Mouse (Mus musculus): ENCODE results near the gene Acot13. TPM values are rescaled to one million over a fixed set of nuclear protein-coding genes. Genes with fewer than 3 reads are reported as not detected.

Acot13 gene
- polyA plus RNA-seq (2014; fragmentation: Nextera tagmentation; extraction: Ambion mirVana), result 40.3 and 46.3 TPM in 2 replicates

DNA sequence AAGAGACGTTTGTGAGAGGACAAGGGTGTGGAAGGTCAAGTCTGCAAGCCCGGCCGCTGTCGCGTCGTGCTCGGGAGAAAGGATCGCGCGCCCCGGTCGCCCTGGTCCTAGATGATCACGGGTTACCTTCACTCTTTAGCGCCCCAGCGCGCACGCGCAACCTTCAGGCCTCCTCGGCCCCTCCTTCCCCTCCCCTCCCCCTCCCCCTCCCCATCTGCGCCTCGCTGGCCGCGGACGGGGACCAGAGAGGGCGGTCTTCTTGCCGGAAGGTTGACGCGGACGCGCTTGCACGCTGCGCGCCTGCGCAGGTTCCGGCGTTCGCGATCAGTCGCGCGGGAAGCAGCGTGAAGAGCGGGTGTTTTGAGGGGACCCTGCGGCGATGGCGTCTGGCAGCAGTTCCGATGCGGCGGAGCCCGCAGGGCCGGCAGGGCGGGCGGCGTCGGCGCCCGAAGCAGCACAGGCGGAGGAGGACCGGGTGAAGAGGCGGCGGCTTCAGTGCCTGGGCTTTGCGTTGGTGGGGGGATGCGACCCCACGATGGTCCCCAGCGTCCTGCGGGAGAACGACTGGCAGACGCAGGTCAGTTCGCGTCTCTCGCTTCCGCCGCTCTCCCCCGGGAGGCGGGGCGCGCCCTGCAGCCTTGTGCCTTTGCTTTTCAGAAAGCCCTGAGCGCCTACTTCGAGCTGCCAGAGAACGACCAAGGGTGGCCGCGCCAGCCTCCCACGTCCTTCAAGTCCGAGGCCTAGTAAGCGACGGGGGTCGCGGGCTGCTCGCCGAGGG lies at the start of gene Acot13, which contains the start of gene Tdp2:
Gene Acot13, minus strand, starts transcription at position 188 of the 778 bp plus-strand sequence.
Gene Tdp2, plus strand, starts transcription at position 327 of the 778 bp plus-strand sequence.
- H3K4me3 ChIP-seq (replicated peaks; ENCODE audit: low read depth, low read length), result peak within 1 kb of the TSS; percentile 87
- H3K9me3 ChIP-seq (ENCODE audit: control insufficient read depth, low read length), result no peaks in the 10 kb centered on the region
- peak within 1 kb of the TSS; percentile 80 for H3K4me2 ChIP-seq (ENCODE audit: low read length)
- peak within 1 kb of the TSS; percentile 88 for H3K27ac ChIP-seq (replicated peaks; ENCODE audit: low read depth, low read length)
- ATAC-seq (ENCODE audit: low FRiP score, low TSS enrichment) (peak; percentile 97), DNase-seq (peak; percentile 99)
- no peaks in the 10 kb centered on the region for H3K36me3 ChIP-seq (ENCODE audit: control insufficient read depth, insufficient read depth, low read length)
- under 1% methylated on average over 90 of the region's 90 CpGs for WGBS
- peaks cover 22% of the 10 kb centered on the region for H3K4me1 ChIP-seq (ENCODE audit: control insufficient read depth, insufficient read depth, low read length)
- H3K27me3 ChIP-seq (ENCODE audit: control insufficient read depth, insufficient read depth, low read length), result no peaks in the 10 kb centered on the region
- peak within 1 kb of the TSS; percentile 90 for H3K9ac ChIP-seq (replicated peaks; ENCODE audit: low read length)

DNA sequence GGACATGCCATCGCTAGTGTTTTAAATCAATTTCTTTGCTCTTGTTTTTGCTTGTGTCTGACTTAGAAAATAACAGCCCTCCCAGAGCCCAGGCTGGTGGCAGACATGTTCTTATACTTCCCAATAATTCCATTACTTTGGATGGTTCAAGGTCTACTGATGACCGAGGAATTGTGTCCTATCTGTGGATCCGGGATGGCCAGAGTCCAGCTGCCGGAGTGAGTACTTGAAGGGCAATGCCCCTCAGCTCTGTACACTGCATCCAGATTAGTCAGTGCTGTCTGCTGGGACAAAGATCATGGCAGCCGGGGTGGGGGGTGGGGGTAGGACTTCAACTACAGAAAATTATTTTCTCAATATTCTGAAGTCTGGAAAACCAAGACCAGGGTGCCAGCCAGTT lies 49.4 kb upstream of the Acot13 start:
- H3K9ac ChIP-seq (replicated peaks; ENCODE audit: low read length), result no peak overlapping the region

GRCm38 (mm10) chr13:24880208-24880607 lies 48.9 kb upstream of the Acot13 start:
- Histone ChIP-seq H3K27ac (replicated peaks; ENCODE audit: low read depth, low read length) (no peak overlapping the region), H3K27me3 (ENCODE audit: control insufficient read depth, insufficient read depth, low read length) (no peaks in the 10 kb centered on the region), H3K36me3 (ENCODE audit: control insufficient read depth, insufficient read depth, low read length) (no peaks in the 10 kb centered on the region), H3K9ac (replicated peaks; ENCODE audit: low read length) (no peak overlapping the region), H3K9me3 (ENCODE audit: control insufficient read depth, low read length) (0 out of 2 replicates have a peak, but pooled peaks cover 2% of the 10 kb centered on the region), H3K4me1 (ENCODE audit: control insufficient read depth, insufficient read depth, low read length) (no peaks in the 10 kb centered on the region), H3K4me2 (ENCODE audit: low read length) (no peak overlapping the region), H3K4me3 (replicated peaks; ENCODE audit: low read depth, low read length) (no peak overlapping the region)
- no peak for ATAC-seq (ENCODE audit: low FRiP score, low TSS enrichment)
- DNase-seq, result no peak
- 87% methylated on average over 6 of the region's 6 CpGs for WGBS

More for the DNA sequence above, 49.4 kb upstream of the Acot13 start:
- DNase-seq, result no peak
- H3K36me3 ChIP-seq (ENCODE audit: control insufficient read depth, insufficient read depth, low read length), result peaks cover 3% of the 10 kb centered on the region; the same call in 1 of the 2 replicates
- no peak overlapping the region for H3K4me3 ChIP-seq (replicated peaks; ENCODE audit: low read depth, low read length)
- H3K27ac ChIP-seq (replicated peaks; ENCODE audit: low read depth, low read length), result no peak overlapping the region
- H3K9me3 ChIP-seq (ENCODE audit: control insufficient read depth, low read length), result 0 out of 2 replicates have a peak, but pooled peaks cover 2% of the 10 kb centered on the region
- no peaks in the 10 kb centered on the region for H3K4me1 ChIP-seq (ENCODE audit: control insufficient read depth, insufficient read depth, low read length)
- no peak for ATAC-seq (ENCODE audit: low FRiP score, low TSS enrichment)
- 93% methylated on average over 5 of the region's 5 CpGs for WGBS
- H3K27me3 ChIP-seq (ENCODE audit: control insufficient read depth, insufficient read depth, low read length), result no peaks in the 10 kb centered on the region
- H3K4me2 ChIP-seq (ENCODE audit: low read length), result no peak overlapping the region

GRCm38 (mm10) chr13:24879359-24880040 lies 48.2 kb upstream of the Acot13 start:
- Histone ChIP-seq H3K9me3 (ENCODE audit: control insufficient read depth, low read length) (0 out of 2 replicates have a peak, but pooled peaks cover 2% of the 10 kb centered on the region), H3K27ac (replicated peaks; ENCODE audit: low read depth, low read length) (no peak overlapping the region), H3K4me2 (ENCODE audit: low read length) (no peak overlapping the region), H3K4me1 (ENCODE audit: control insufficient read depth, insufficient read depth, low read length) (no peaks in the 10 kb centered on the region), H3K9ac (replicated peaks; ENCODE audit: low read length) (no peak overlapping the region), H3K4me3 (replicated peaks; ENCODE audit: low read depth, low read length) (no peak overlapping the region), H3K36me3 (ENCODE audit: control insufficient read depth, insufficient read depth, low read length) (no peaks in the 10 kb centered on the region), H3K27me3 (ENCODE audit: control insufficient read depth, insufficient read depth, low read length) (no peaks in the 10 kb centered on the region)
- WGBS, result 89% methylated on average over 15 of the region's 15 CpGs
- ATAC-seq (ENCODE audit: low FRiP score, low TSS enrichment) (no peak), DNase-seq (no peak)

DNA sequence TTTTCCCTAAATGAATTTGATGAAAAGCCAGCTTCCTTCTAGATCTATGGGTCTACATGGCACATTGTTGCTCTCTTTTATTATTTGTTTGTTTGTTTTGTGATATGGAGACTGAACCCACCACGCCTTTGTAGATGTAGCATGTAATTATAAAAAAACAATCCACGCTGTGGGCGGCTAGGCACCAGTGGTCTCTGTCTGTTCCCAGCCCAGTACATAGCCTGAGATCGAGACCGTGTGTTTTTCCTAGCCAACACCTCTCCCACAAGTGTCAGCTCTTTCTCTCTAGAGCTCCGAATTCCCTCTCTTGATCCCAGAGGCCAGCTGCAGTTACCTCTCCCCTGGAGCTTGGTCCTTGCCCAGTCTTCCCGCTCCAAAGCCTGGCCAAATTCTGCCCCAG lies 36.9 kb upstream of the Acot13 start:
- no peak for ATAC-seq (ENCODE audit: low FRiP score, low TSS enrichment)
- Histone ChIP-seq H3K9ac (replicated peaks; ENCODE audit: low read length) (no peak overlapping the region), H3K9me3 (ENCODE audit: control insufficient read depth, low read length) (no peaks in the 10 kb centered on the region), H3K36me3 (ENCODE audit: control insufficient read depth, insufficient read depth, low read length) (no peaks in the 10 kb centered on the region), H3K4me1 (ENCODE audit: control insufficient read depth, insufficient read depth, low read length) (no peaks in the 10 kb centered on the region), H3K27ac (replicated peaks; ENCODE audit: low read depth, low read length) (no peak overlapping the region), H3K4me3 (replicated peaks; ENCODE audit: low read depth, low read length) (no peak overlapping the region), H3K4me2 (ENCODE audit: low read length) (no peak overlapping the region), H3K27me3 (ENCODE audit: control insufficient read depth, insufficient read depth, low read length) (no peaks in the 10 kb centered on the region)
- DNase-seq, result no peak
- 89% methylated on average over 7 of the region's 7 CpGs for WGBS

DNA sequence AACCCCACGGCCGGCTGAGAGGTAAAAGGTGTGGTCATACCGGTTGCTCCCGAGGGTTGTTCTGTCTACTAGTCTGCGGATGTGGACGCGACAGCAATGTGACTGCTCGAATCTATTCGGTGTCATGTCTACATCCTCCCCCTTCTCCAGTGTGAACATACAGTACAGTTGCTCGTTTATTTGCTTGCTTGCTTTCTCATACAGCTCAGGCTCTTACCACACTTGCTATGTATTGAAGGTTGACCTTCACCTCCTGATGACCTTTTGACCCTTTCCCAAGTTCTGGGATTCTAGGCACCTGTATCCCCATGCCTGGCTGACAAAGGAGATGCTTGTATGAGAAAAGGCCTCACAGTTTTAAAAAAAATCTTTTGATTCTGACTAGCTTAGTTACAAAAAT lies 36.4 kb upstream of the Acot13 start:
- Histone ChIP-seq H3K27me3 (ENCODE audit: control insufficient read depth, insufficient read depth, low read length) (no peaks in the 10 kb centered on the region), H3K27ac (replicated peaks; ENCODE audit: low read depth, low read length) (no peak overlapping the region), H3K4me3 (replicated peaks; ENCODE audit: low read depth, low read length) (no peak overlapping the region), H3K4me2 (ENCODE audit: low read length) (no peak overlapping the region), H3K4me1 (ENCODE audit: control insufficient read depth, insufficient read depth, low read length) (no peaks in the 10 kb centered on the region), H3K36me3 (ENCODE audit: control insufficient read depth, insufficient read depth, low read length) (no peaks in the 10 kb centered on the region), H3K9ac (replicated peaks; ENCODE audit: low read length) (no peak overlapping the region), H3K9me3 (ENCODE audit: control insufficient read depth, low read length) (no peaks in the 10 kb centered on the region)
- WGBS, result 94% methylated on average over 10 of the region's 10 CpGs
- ATAC-seq (ENCODE audit: low FRiP score, low TSS enrichment) (no peak), DNase-seq (no peak)

- DNase-seq (no peak), ATAC-seq (ENCODE audit: low FRiP score, low TSS enrichment) (no peak)
- Histone ChIP-seq H3K9me3 (ENCODE audit: control insufficient read depth, low read length) (no peaks in the 10 kb centered on the region), H3K4me2 (ENCODE audit: low read length) (no peak overlapping the region), H3K36me3 (ENCODE audit: control insufficient read depth, insufficient read depth, low read length) (no peaks in the 10 kb centered on the region), H3K4me1 (ENCODE audit: control insufficient read depth, insufficient read depth, low read length) (no peaks in the 10 kb centered on the region), H3K9ac (replicated peaks; ENCODE audit: low read length) (no peak overlapping the region), H3K4me3 (replicated peaks; ENCODE audit: low read depth, low read length) (no peak overlapping the region), H3K27me3 (ENCODE audit: control insufficient read depth, insufficient read depth, low read length) (no peaks in the 10 kb centered on the region), H3K27ac (replicated peaks; ENCODE audit: low read depth, low read length) (no peak overlapping the region)
- 61% methylated on average over 9 of the region's 9 CpGs for WGBS
These were observed 35.4 kb upstream of the Acot13 start for GRCm38 (mm10) chr13:24866430-24867402.

GRCm38 (mm10) chr13:24862520-24862919 lies 31.2 kb upstream of the Acot13 start:
- no peak overlapping the region for H3K27ac ChIP-seq (replicated peaks; ENCODE audit: low read depth, low read length)
- no peaks in the 10 kb centered on the region for H3K36me3 ChIP-seq (ENCODE audit: control insufficient read depth, insufficient read depth, low read length)
- no peaks in the 10 kb centered on the region for H3K9me3 ChIP-seq (ENCODE audit: control insufficient read depth, low read length)
- DNase-seq (peak; percentile 19), ATAC-seq (ENCODE audit: low FRiP score, low TSS enrichment) (no peak)
- H3K4me2 ChIP-seq (ENCODE audit: low read length), result no peak overlapping the region
- no peak overlapping the region for H3K4me3 ChIP-seq (replicated peaks; ENCODE audit: low read depth, low read length)
- 64% methylated on average over 7 of the region's 7 CpGs for WGBS
- H3K27me3 ChIP-seq (ENCODE audit: control insufficient read depth, insufficient read depth, low read length), result no peaks in the 10 kb centered on the region
- no peak overlapping the region for H3K9ac ChIP-seq (replicated peaks; ENCODE audit: low read length)
- H3K4me1 ChIP-seq (ENCODE audit: control insufficient read depth, insufficient read depth, low read length), result no peaks in the 10 kb centered on the region

Measured in midbrain, embryonic 14.5 days (tissue).